Mouse (Mus musculus) megakaryocyte, embryonic 14.5 days (primary cell): ENCODE data around the gene Slc39a8. TPM values are rescaled to one million over a fixed set of nuclear protein-coding genes. Genes with fewer than 3 reads are reported as not detected.

Experiments
- H3K27me3 ChIP-seq: replicated peaks from 2 replicates; pipeline ENCODE3; 2012; ENCODE audit warnings: inconsistent platforms
- H3K36me3 ChIP-seq: replicated peaks from 2 replicates; pipeline ENCODE3; 2012; ENCODE audit warnings: low read length, inconsistent platforms, mixed read lengths
- H3K4me1 ChIP-seq: 2 replicates; pipeline ENCODE4 v1.6.1; 2012; ENCODE audit warnings: inconsistent platforms
- H3K4me3 ChIP-seq: replicated peaks from 2 replicates; pipeline ENCODE3; 2012; ENCODE audit warnings: moderate library complexity, mild to moderate bottlenecking, inconsistent platforms
- H3K9me3 ChIP-seq: 2 replicates; pipeline ENCODE4 v1.6.1; 2012; ENCODE audit warnings: inconsistent platforms
- FLI1 ChIP-seq: IDR thresholded peaks from 2 replicates; pipeline ENCODE4 v1.6.1; 2012; ENCODE audit warnings: low read length, inconsistent platforms, mixed read lengths
- GATA1 ChIP-seq: IDR thresholded peaks from 3 replicates; pipeline ENCODE4 v1.6.1; 2012; ENCODE audit warnings: mixed read lengths, low read length, inconsistent platforms, borderline replicate concordance
- polyA plus RNA-seq: library from polyadenylated mRNA; stranded (reverse); fragments of >175 nt; gene quantifications from 2 replicates; pipeline ENCODE4 v1.2.3, GENCODE M21; 2012; ENCODE audit warnings: low replicate concordance; ENCODE audit not compliant: insufficient read depth

The Slc39a8 gene
- polyA plus RNA-seq, 1 experiment = 0.23 TPM

DNA sequence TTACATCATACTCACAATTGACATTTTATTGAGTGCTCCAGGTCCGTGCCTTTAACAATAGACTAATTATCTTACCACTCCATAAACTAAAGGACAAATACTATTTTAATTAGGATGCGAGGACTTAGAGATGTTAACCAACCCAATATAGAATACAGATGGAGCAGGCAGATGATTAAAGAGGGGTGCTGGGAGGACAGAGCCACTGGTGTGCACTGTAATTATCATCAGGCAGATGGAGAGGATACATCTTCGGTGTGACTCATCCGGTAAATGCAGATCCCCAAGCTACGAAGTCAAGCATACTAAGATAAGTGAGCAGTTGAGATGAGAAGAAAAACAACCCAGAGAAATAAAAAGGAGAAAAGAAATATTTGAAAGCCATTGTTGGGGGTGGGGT is 34.4 kb downstream of the Slc39a8 start:
- no peaks in the 10 kb centered on the region for H3K9me3 ChIP-seq
- H3K27me3 ChIP-seq = peaks cover 1% of the 10 kb centered on the region
- H3K4me1 ChIP-seq = peaks cover 2% of the 10 kb centered on the region; the same call in 1 of the 2 replicates
- H3K36me3 ChIP-seq = no peaks in the 10 kb centered on the region
- TF ChIP-seq FLI1 (no peak), GATA1 (no peak)
- H3K4me3 ChIP-seq = no peak overlapping the region

DNA sequence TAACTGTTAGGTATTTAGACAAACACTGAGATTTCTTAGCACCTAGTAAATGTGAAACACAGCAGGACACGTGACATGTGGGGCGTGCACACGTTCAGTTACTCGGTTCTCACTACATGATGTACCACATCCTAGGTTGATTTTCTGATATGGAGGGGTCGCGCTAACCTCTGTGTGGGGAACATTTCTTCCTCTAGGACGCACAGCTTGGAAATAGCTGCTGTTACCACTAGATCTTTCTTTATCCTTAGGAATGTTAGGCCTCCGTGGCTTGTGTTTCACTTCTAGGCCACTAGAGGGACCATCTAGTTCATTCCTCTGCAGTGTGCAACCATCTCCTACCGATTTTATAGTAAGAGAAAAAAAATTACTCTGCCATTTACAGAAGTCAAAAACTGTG is 37.7 kb downstream of the Slc39a8 start:
- no peaks in the 10 kb centered on the region for H3K36me3 ChIP-seq
- H3K9me3 ChIP-seq = no peaks in the 10 kb centered on the region
- no peaks in the 10 kb centered on the region for H3K27me3 ChIP-seq
- H3K4me3 ChIP-seq = no peak overlapping the region
- no peak for TF ChIP-seq GATA1
- no peak for TF ChIP-seq FLI1
- H3K4me1 ChIP-seq = no peaks in the 10 kb centered on the region

- no peaks in the 10 kb centered on the region for H3K36me3 ChIP-seq
- no peaks in the 10 kb centered on the region for H3K9me3 ChIP-seq
- TF ChIP-seq GATA1 (no peak), FLI1 (no peak)
- H3K27me3 ChIP-seq = peaks cover 2% of the 10 kb centered on the region
- no peak overlapping the region for H3K4me3 ChIP-seq
- H3K4me1 ChIP-seq = no peaks in the 10 kb centered on the region
Measured at GRCm38 (mm10) chr3:135869041-135869440, 44.0 kb downstream of the Slc39a8 start.

DNA sequence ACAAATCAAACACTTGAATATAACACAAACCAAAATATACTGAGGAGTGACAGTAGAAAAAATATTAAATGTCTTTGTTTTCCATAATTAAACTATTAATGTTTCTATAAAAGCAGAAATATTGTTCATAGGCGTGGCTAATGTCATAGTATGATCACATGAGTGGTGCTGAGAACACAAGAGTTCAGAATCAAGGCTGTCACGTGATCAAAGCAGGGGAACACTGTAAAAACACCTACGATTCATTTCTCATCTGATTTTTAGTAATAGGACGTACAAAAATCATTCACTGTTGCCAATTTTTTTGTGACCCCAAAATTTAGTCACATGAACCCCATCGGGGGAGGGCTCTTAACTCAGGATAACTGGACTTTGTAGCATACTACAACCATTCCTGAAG is 47.2 kb downstream of the Slc39a8 start:
- TF ChIP-seq GATA1 = no peak
- TF ChIP-seq FLI1 = no peak
- Histone ChIP-seq H3K27me3 (peaks cover 2% of the 10 kb centered on the region), H3K36me3 (no peaks in the 10 kb centered on the region), H3K9me3 (no peaks in the 10 kb centered on the region), H3K4me3 (no peak overlapping the region), H3K4me1 (no peaks in the 10 kb centered on the region)

- Histone ChIP-seq H3K4me3 (no peak overlapping the region), H3K4me1 (no peaks in the 10 kb centered on the region), H3K36me3 (no peaks in the 10 kb centered on the region), H3K9me3 (no peaks in the 10 kb centered on the region), H3K27me3 (peaks cover 2% of the 10 kb centered on the region)
- TF ChIP-seq GATA1 = no peak
- no peak for TF ChIP-seq FLI1
Measured at GRCm38 (mm10) chr3:135873596-135873995, 48.5 kb downstream of the Slc39a8 start.

- no peak for TF ChIP-seq FLI1
- no peak for TF ChIP-seq GATA1
- H3K4me3 ChIP-seq = no peak overlapping the region
- H3K9me3 ChIP-seq = no peaks in the 10 kb centered on the region
- H3K27me3 ChIP-seq = no peaks in the 10 kb centered on the region
- no peaks in the 10 kb centered on the region for H3K4me1 ChIP-seq
- no peaks in the 10 kb centered on the region for H3K36me3 ChIP-seq
Measured at GRCm38 (mm10) chr3:135878048-135878447, 53.0 kb downstream of the Slc39a8 start.

GRCm38 (mm10) chr3:135885927-135886658 is 61.0 kb downstream of the Slc39a8 start:
- 0 out of 2 replicates have a peak, but pooled peaks cover 5% of the 10 kb centered on the region for H3K4me1 ChIP-seq
- no peaks in the 10 kb centered on the region for H3K36me3 ChIP-seq
- H3K9me3 ChIP-seq = no peaks in the 10 kb centered on the region
- TF ChIP-seq FLI1 (no peak), GATA1 (no peak)
- no peaks in the 10 kb centered on the region for H3K27me3 ChIP-seq
- no peak overlapping the region for H3K4me3 ChIP-seq

GRCm38 (mm10) chr3:135886659-135887027 is 61.6 kb downstream of the Slc39a8 start:
- no peaks in the 10 kb centered on the region for H3K36me3 ChIP-seq
- H3K9me3 ChIP-seq = no peaks in the 10 kb centered on the region
- H3K27me3 ChIP-seq = no peaks in the 10 kb centered on the region
- 0 out of 2 replicates have a peak, but pooled peaks cover 5% of the 10 kb centered on the region for H3K4me1 ChIP-seq
- TF ChIP-seq GATA1 = no peak
- no peak overlapping the region for H3K4me3 ChIP-seq

GRCm38 (mm10) chr3:135887033-135887855 is 62.2 kb downstream of the Slc39a8 start:
- H3K9me3 ChIP-seq = no peaks in the 10 kb centered on the region
- no peaks in the 10 kb centered on the region for H3K36me3 ChIP-seq
- H3K4me3 ChIP-seq = no peak overlapping the region
- H3K27me3 ChIP-seq = no peaks in the 10 kb centered on the region
- TF ChIP-seq GATA1 = no peak
- TF ChIP-seq FLI1 = no peak
- H3K4me1 ChIP-seq = 0 out of 2 replicates have a peak, but pooled peaks cover 5% of the 10 kb centered on the region

DNA sequence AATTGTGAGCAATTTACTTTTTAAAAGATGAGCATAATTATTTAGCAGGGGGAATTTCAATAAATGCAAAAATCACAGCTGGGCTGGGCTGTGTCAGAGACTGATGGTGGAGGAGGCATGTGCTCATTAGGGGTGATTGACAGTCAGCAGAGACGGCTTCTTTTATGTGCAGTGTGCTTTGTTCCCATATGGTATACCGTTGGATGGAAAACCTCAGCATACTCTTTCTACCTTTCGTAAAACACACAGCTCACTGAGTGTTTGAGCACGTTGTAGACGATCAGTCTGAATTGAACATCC is 62.7 kb downstream of the Slc39a8 start:
- Histone ChIP-seq H3K4me1 (0 out of 2 replicates have a peak, but pooled peaks cover 5% of the 10 kb centered on the region), H3K27me3 (no peaks in the 10 kb centered on the region), H3K36me3 (no peaks in the 10 kb centered on the region), H3K9me3 (no peaks in the 10 kb centered on the region), H3K4me3 (no peak overlapping the region)
- TF ChIP-seq GATA1 = no peak
- no peak for TF ChIP-seq FLI1

- TF ChIP-seq GATA1 (no peak), FLI1 (no peak)
- Histone ChIP-seq H3K4me3 (no peak overlapping the region), H3K36me3 (no peaks in the 10 kb centered on the region), H3K4me1 (0 out of 2 replicates have a peak, but pooled peaks cover 5% of the 10 kb centered on the region), H3K9me3 (no peaks in the 10 kb centered on the region), H3K27me3 (no peaks in the 10 kb centered on the region)
Measured at GRCm38 (mm10) chr3:135889401-135889800, 64.3 kb downstream of the Slc39a8 start.
